Mouse (Mus musculus): ENCODE measurements around the gene Chrm4. TPM values are rescaled to one million over a fixed set of nuclear protein-coding genes. Genes with fewer than 3 reads are reported as not detected.
A peak's percentile ranks its signal among the peaks of the same experiment; 100 is the strongest.

The Chrm4 gene
- polyA plus RNA-seq, 1 experiment from 2014 or later = 1.4 TPM

- ATAC-seq (ENCODE audit: low FRiP score) = no peak; the same call in 1 of the 2 replicates
- WGBS = 36% methylated on average over 5 of the region's 5 CpGs
- H3K4me3 ChIP-seq (replicated peaks) = no peak overlapping the region
Observed at GRCm38 (mm10) chr2:91904618-91905307, 22.3 kb upstream of the Chrm4 start.

GRCm38 (mm10) chr2:91906141-91906540, 20.9 kb upstream of the Chrm4 start:
- no peak overlapping the region for H3K4me3 ChIP-seq (replicated peaks)
- H3K36me3 ChIP-seq = peaks cover 19% of the 10 kb centered on the region
- H3K9ac ChIP-seq (replicated peaks) = no peak overlapping the region
- H3K9me3 ChIP-seq (replicated peaks) = no peaks in the 10 kb centered on the region
- H3K27me3 ChIP-seq (replicated peaks) = no peaks in the 10 kb centered on the region
- no peak overlapping the region for H3K4me2 ChIP-seq
- ATAC-seq (ENCODE audit: low FRiP score) = no peak
- H3K4me1 ChIP-seq = peaks cover 12% of the 10 kb centered on the region
- no peak overlapping the region for H3K27ac ChIP-seq (replicated peaks)
- WGBS = 96% methylated on average over 2 of the region's 2 CpGs

More at GRCm38 (mm10) chr2:91904618-91905307, 22.3 kb upstream of the Chrm4 start:
- H3K4me2 ChIP-seq = no peak overlapping the region
- peak overlapping the region; percentile 6 for H3K27ac ChIP-seq (replicated peaks)
- peaks cover 12% of the 10 kb centered on the region for H3K4me1 ChIP-seq
- no peak overlapping the region for H3K9ac ChIP-seq (replicated peaks)
- peaks cover 14% of the 10 kb centered on the region for H3K36me3 ChIP-seq
- no peaks in the 10 kb centered on the region for H3K9me3 ChIP-seq (replicated peaks)
- no peaks in the 10 kb centered on the region for H3K27me3 ChIP-seq (replicated peaks)

GRCm38 (mm10) chr2:91912616-91913015, 14.4 kb upstream of the Chrm4 start:
- no peaks in the 10 kb centered on the region for H3K9me3 ChIP-seq (replicated peaks)
- peaks cover 73% of the 10 kb centered on the region for H3K36me3 ChIP-seq
- H3K9ac ChIP-seq (replicated peaks) = no peak overlapping the region
- no peak overlapping the region for H3K27ac ChIP-seq (replicated peaks)
- H3K4me3 ChIP-seq (replicated peaks) = no peak overlapping the region
- H3K27me3 ChIP-seq (replicated peaks) = no peaks in the 10 kb centered on the region
- ATAC-seq (ENCODE audit: low FRiP score) = no peak
- WGBS = 86% methylated on average over 3 of the region's 3 CpGs
- no peak overlapping the region for H3K4me2 ChIP-seq
- H3K4me1 ChIP-seq = no peaks in the 10 kb centered on the region

- no peak overlapping the region for H3K4me2 ChIP-seq
- no peaks in the 10 kb centered on the region for H3K27me3 ChIP-seq (replicated peaks)
- H3K36me3 ChIP-seq = peaks cover 82% of the 10 kb centered on the region
- ATAC-seq (ENCODE audit: low FRiP score) = no peak
- H3K27ac ChIP-seq (replicated peaks) = no peak overlapping the region
- no peaks in the 10 kb centered on the region for H3K9me3 ChIP-seq (replicated peaks)
- 91% methylated on average over 7 of the region's 7 CpGs for WGBS
- no peaks in the 10 kb centered on the region for H3K4me1 ChIP-seq
- no peak overlapping the region for H3K9ac ChIP-seq (replicated peaks)
- H3K4me3 ChIP-seq (replicated peaks) = no peak overlapping the region
Observed at GRCm38 (mm10) chr2:91913328-91914110, 13.5 kb upstream of the Chrm4 start.

GRCm38 (mm10) chr2:91916346-91916977, 10.6 kb upstream of the Chrm4 start:
- no peak overlapping the region for H3K4me3 ChIP-seq (replicated peaks)
- H3K4me1 ChIP-seq = peaks cover 6% of the 10 kb centered on the region
- 93% methylated on average over 7 of the region's 7 CpGs for WGBS
- ATAC-seq (ENCODE audit: low FRiP score) = no peak
- H3K9ac ChIP-seq (replicated peaks) = no peak overlapping the region
- H3K4me2 ChIP-seq = no peak overlapping the region
- H3K27me3 ChIP-seq (replicated peaks) = peaks cover 20% of the 10 kb centered on the region
- H3K27ac ChIP-seq (replicated peaks) = no peak overlapping the region
- H3K9me3 ChIP-seq (replicated peaks) = no peaks in the 10 kb centered on the region
- H3K36me3 ChIP-seq = peaks cover 72% of the 10 kb centered on the region

- no peaks in the 10 kb centered on the region for H3K9me3 ChIP-seq (replicated peaks)
- peaks cover 12% of the 10 kb centered on the region for H3K4me1 ChIP-seq
- no peak overlapping the region for H3K9ac ChIP-seq (replicated peaks)
- ATAC-seq (ENCODE audit: low FRiP score) = no peak
- H3K27me3 ChIP-seq (replicated peaks) = peaks cover 26% of the 10 kb centered on the region
- WGBS = 91% methylated on average over 7 of the region's 7 CpGs
- H3K4me3 ChIP-seq (replicated peaks) = no peak overlapping the region
- H3K4me2 ChIP-seq = no peak overlapping the region
- peaks cover 66% of the 10 kb centered on the region for H3K36me3 ChIP-seq
- no peak overlapping the region for H3K27ac ChIP-seq (replicated peaks)
Observed at GRCm38 (mm10) chr2:91917096-91917495, 10.0 kb upstream of the Chrm4 start.

- Histone ChIP-seq H3K27ac (replicated peaks) (no peak overlapping the region), H3K36me3 (peaks cover 40% of the 10 kb centered on the region), H3K9ac (replicated peaks) (no peak overlapping the region), H3K27me3 (replicated peaks) (peaks cover 48% of the 10 kb centered on the region), H3K4me3 (replicated peaks) (no peak overlapping the region), H3K4me1 (peaks cover 32% of the 10 kb centered on the region), H3K4me2 (no peak overlapping the region), H3K9me3 (replicated peaks) (no peaks in the 10 kb centered on the region)
- ATAC-seq (ENCODE audit: low FRiP score) = no peak
- WGBS = 72% methylated on average over 4 of the region's 4 CpGs
Observed at GRCm38 (mm10) chr2:91920130-91920529, 6.9 kb upstream of the Chrm4 start.

GRCm38 (mm10) chr2:91921181-91921789, 5.8 kb upstream of the Chrm4 start:
- ATAC-seq (ENCODE audit: low FRiP score) = peak; percentile 4; the same call in 1 of the 2 replicates
- 6% methylated on average over 31 of the region's 31 CpGs for WGBS
- H3K27me3 ChIP-seq (replicated peaks) = peaks cover 53% of the 10 kb centered on the region

GRCm38 (mm10) chr2:91921790-91922570, 5.1 kb upstream of the Chrm4 start:
- peaks cover 24% of the 10 kb centered on the region for H3K36me3 ChIP-seq
- H3K9me3 ChIP-seq (replicated peaks) = no peaks in the 10 kb centered on the region
- no peak overlapping the region for H3K27ac ChIP-seq (replicated peaks)
- peaks cover 32% of the 10 kb centered on the region for H3K4me1 ChIP-seq
- H3K4me2 ChIP-seq = peak overlapping the region; percentile 93
- peak; percentile 75 for ATAC-seq (ENCODE audit: low FRiP score)
- peak overlapping the region; percentile 55 for H3K9ac ChIP-seq (replicated peaks)
- peaks cover 53% of the 10 kb centered on the region for H3K27me3 ChIP-seq (replicated peaks)
- peak overlapping the region; percentile 69 for H3K4me3 ChIP-seq (replicated peaks)
- WGBS = 1% methylated on average over 64 of the region's 64 CpGs

More at GRCm38 (mm10) chr2:91921181-91921789, 5.8 kb upstream of the Chrm4 start:
- no peaks in the 10 kb centered on the region for H3K9me3 ChIP-seq (replicated peaks)
- peak overlapping the region; percentile 55 for H3K9ac ChIP-seq (replicated peaks)
- H3K36me3 ChIP-seq = peaks cover 30% of the 10 kb centered on the region
- H3K4me1 ChIP-seq = peaks cover 32% of the 10 kb centered on the region
- H3K4me3 ChIP-seq (replicated peaks) = peak overlapping the region; percentile 69
- H3K27ac ChIP-seq (replicated peaks) = no peak overlapping the region
- peak overlapping the region; percentile 93 for H3K4me2 ChIP-seq

GRCm38 (mm10) chr2:91922586-91923414, 4.2 kb upstream of the Chrm4 start:
- Histone ChIP-seq H3K27me3 (replicated peaks) (peaks cover 53% of the 10 kb centered on the region), H3K9ac (replicated peaks) (peak overlapping the region; percentile 55), H3K9me3 (replicated peaks) (no peaks in the 10 kb centered on the region), H3K36me3 (peaks cover 16% of the 10 kb centered on the region), H3K4me2 (peak overlapping the region; percentile 93), H3K27ac (replicated peaks) (no peak overlapping the region), H3K4me1 (peaks cover 32% of the 10 kb centered on the region), H3K4me3 (replicated peaks) (peak overlapping the region; percentile 69)
- 3% methylated on average over 37 of the region's 37 CpGs for WGBS
- peak; percentile 4; the same call in 1 of the 2 replicates for ATAC-seq (ENCODE audit: low FRiP score)
